9 mouse cellular contexts compared by ENCODE assay signal in genomic region chr6:128033172-128033867, GRCm38 (mm10).
A peak's percentile ranks its signal among the peaks of the same experiment; 100 is the strongest.
DNase-seq lines count a peak whose midpoint lies in the region; ATAC-seq lines count a peak whose summit lies in the region.
"Had no signal": no experiment of that assay in that cellular context is flagged by ENCODE, and none has a peak within 500 bp of the region (broad histone marks: within the 10 kb centered on the region; RNA-seq: fewer than 3 reads in every experiment).

No protein-coding gene starts in this region.

- no peak overlapping the region for H3K4me3 ChIP-seq in liver, embryonic 11.5 days (ENCODE audit: low read depth, low read length)
- no peak overlapping the region for H3K4me3 ChIP-seq in liver, embryonic 12.5 days
- H3K4me3 ChIP-seq in embryonic facial prominence, embryonic 14.5 days (ENCODE audit: low read depth, low read length) = peak overlapping the region; percentile 55
- peak overlapping the region; percentile 51 for H3K4me3 ChIP-seq in midbrain, embryonic 13.5 days (replicated peaks)

- H3K9ac ChIP-seq in liver, embryonic 11.5 days (ENCODE audit: low read depth, low read length) = no peak overlapping the region
- no peak overlapping the region for H3K9ac ChIP-seq in liver, embryonic 12.5 days
- H3K9ac ChIP-seq in embryonic facial prominence, embryonic 14.5 days (ENCODE audit: low read depth, low read length) = peak overlapping the region; percentile 70
- no peak overlapping the region for H3K9ac ChIP-seq in midbrain, embryonic 13.5 days (replicated peaks)

- H3K27me3 ChIP-seq in liver, embryonic 11.5 days (replicated peaks; ENCODE audit: control insufficient read depth, insufficient read depth, low read length) = peaks cover 44% of the 10 kb centered on the region
- H3K27me3 ChIP-seq in liver, embryonic 12.5 days (replicated peaks) = peaks cover 54% of the 10 kb centered on the region
- H3K27me3 ChIP-seq in embryonic facial prominence, embryonic 14.5 days (replicated peaks; ENCODE audit: control insufficient read depth, insufficient read depth, low read length) = no peaks in the 10 kb centered on the region
- peaks cover 37% of the 10 kb centered on the region for H3K27me3 ChIP-seq in midbrain, embryonic 13.5 days

- WGBS in liver, embryonic 11.5 days = 51% methylated on average over 11 of the region's 11 CpGs
- WGBS in liver, embryonic 12.5 days (ENCODE audit: insufficient replicate concordance) = 38% methylated on average over 11 of the region's 11 CpGs
- 31% methylated on average over 11 of the region's 11 CpGs for WGBS in embryonic facial prominence, embryonic 14.5 days
- WGBS in midbrain, embryonic 13.5 days = 33% methylated on average over 11 of the region's 11 CpGs

- no peak for DNase-seq in liver, embryonic 11.5 days (ENCODE audit: low spot score)
- DNase-seq in embryonic facial prominence, embryonic 14.5 days (ENCODE audit: low spot score) = peak; percentile 76
- DNase-seq in heart, postnatal 4 days = peak; percentile 67
- no peak for DNase-seq in thymus, postnatal 10 days (ENCODE audit: low spot score in 2 of 2)
- DNase-seq in MN1 (ENCODE audit: low spot score) = no peak
- no peak for DNase-seq in embryo, embryonic 11 days
- DNase-seq: liver, embryonic 13.5 days had no signal

- H3K4me1 ChIP-seq in liver, embryonic 11.5 days (replicated peaks; ENCODE audit: control insufficient read depth, insufficient read depth, low read length) = peaks cover 11% of the 10 kb centered on the region; the same call in 1 of the 2 replicates
- H3K4me1 ChIP-seq in liver, embryonic 12.5 days = peaks cover 21% of the 10 kb centered on the region
- peaks cover 42% of the 10 kb centered on the region for H3K4me1 ChIP-seq in embryonic facial prominence, embryonic 14.5 days (ENCODE audit: control insufficient read depth, insufficient read depth, low read length)
- peaks cover 68% of the 10 kb centered on the region for H3K4me1 ChIP-seq in midbrain, embryonic 13.5 days (replicated peaks)

- no peaks in the 10 kb centered on the region for H3K36me3 ChIP-seq in liver, embryonic 11.5 days (ENCODE audit: control insufficient read depth, insufficient read depth, low read length)
- H3K36me3 ChIP-seq in liver, embryonic 12.5 days = no peaks in the 10 kb centered on the region
- H3K36me3 ChIP-seq in embryonic facial prominence, embryonic 14.5 days (ENCODE audit: control insufficient read depth, insufficient read depth, low read length) = no peaks in the 10 kb centered on the region
- H3K36me3 ChIP-seq in midbrain, embryonic 13.5 days = no peaks in the 10 kb centered on the region
- H3K36me3 ChIP-seq: liver, embryonic 13.5 days had no signal

- no peaks in the 10 kb centered on the region for H3K9me3 ChIP-seq in liver, embryonic 11.5 days (ENCODE audit: control insufficient read depth, low read length)
- H3K9me3 ChIP-seq in liver, embryonic 12.5 days (replicated peaks) = no peaks in the 10 kb centered on the region
- no peaks in the 10 kb centered on the region for H3K9me3 ChIP-seq in embryonic facial prominence, embryonic 14.5 days (ENCODE audit: control insufficient read depth, low read length)
- no peaks in the 10 kb centered on the region for H3K9me3 ChIP-seq in midbrain, embryonic 13.5 days
- H3K9me3 ChIP-seq: liver, embryonic 13.5 days had no signal

- no peak for ATAC-seq in liver, embryonic 11.5 days (replicated peaks; ENCODE audit: low FRiP score)
- ATAC-seq in liver, embryonic 12.5 days = no peak
- peak; percentile 20; the same call in 1 of the 2 replicates for ATAC-seq in embryonic facial prominence, embryonic 14.5 days (ENCODE audit: low read depth)
- ATAC-seq in midbrain, embryonic 13.5 days = no peak

- peak overlapping the region; percentile 85; the same call in 1 of the 2 replicates for H3K4me2 ChIP-seq in liver, embryonic 11.5 days
- no peak overlapping the region for H3K4me2 ChIP-seq in liver, embryonic 12.5 days
- H3K4me2 ChIP-seq in embryonic facial prominence, embryonic 14.5 days (ENCODE audit: low read depth, low read length) = peak overlapping the region; percentile 90
- peak overlapping the region; percentile 96 for H3K4me2 ChIP-seq in midbrain, embryonic 13.5 days (replicated peaks)

- no peak overlapping the region for H3K27ac ChIP-seq in liver, embryonic 11.5 days (ENCODE audit: low read depth, low read length)
- H3K27ac ChIP-seq in liver, embryonic 12.5 days = no peak overlapping the region
- H3K27ac ChIP-seq in embryonic facial prominence, embryonic 14.5 days (replicated peaks; ENCODE audit: low read depth, low read length) = peak overlapping the region; percentile 8; the same call in 1 of the 2 replicates
- H3K27ac ChIP-seq in midbrain, embryonic 13.5 days = no peak overlapping the region
- H3K27ac ChIP-seq: liver, embryonic 13.5 days had no signal

Comparison
In these comparisons a context has a peak if more than half of its experiments do, and no peak if none do; other contexts are left out.
1. DNase-seq: peak in embryonic facial prominence, embryonic 14.5 days (single experiment) and heart, postnatal 4 days (single experiment); none in liver, embryonic 11.5 days (single experiment), thymus, postnatal 10 days (0 of 2), MN1 (single experiment) and embryo, embryonic 11 days (single experiment).
2. H3K4me3 ChIP-seq: peak in embryonic facial prominence, embryonic 14.5 days (single experiment) and midbrain, embryonic 13.5 days (single experiment); none in liver, embryonic 11.5 days (single experiment) and liver, embryonic 12.5 days (single experiment).